Mouse (Mus musculus) forebrain, embryonic 14.5 days (tissue): ENCODE results near the gene Wnt9b. TPM values are rescaled to one million over a fixed set of nuclear protein-coding genes. Genes with fewer than 3 reads are reported as not detected.

Experiments used
- ATAC-seq: fragments of 200-750 bp; cut with Nextera tagmentation; 2 replicates; pipeline ENCODE4 v1.8.0; 2017; ENCODE audit warnings: mild to moderate bottlenecking, moderate library complexity
- DNase-seq: peaks from one replicate; pipeline ENCODE4 v3.0.0-alpha.2; 2015; ENCODE audit warnings: low spot score
- H3K27ac ChIP-seq: fragments of 300-500 bp; sonication (generic); 2 replicates; pipeline ENCODE4 v1.5.1; 2014; ENCODE audit warnings: low read depth, mild to moderate bottlenecking, control low read depth, low read length, moderate library complexity
- H3K27me3 ChIP-seq: fragments of 300-500 bp; sonication (generic); replicated peaks from 2 replicates; pipeline ENCODE4 v1.6.1; 2014; ENCODE audit warnings: low read length, control low read depth, mixed read lengths; ENCODE audit not compliant: control insufficient read depth, insufficient read depth
- H3K36me3 ChIP-seq: fragments of 300-500 bp; sonication (generic); 2 replicates; pipeline ENCODE4 v1.6.1; 2014; ENCODE audit warnings: low read length, control low read depth; ENCODE audit not compliant: control insufficient read depth, insufficient read depth
- H3K4me1 ChIP-seq: fragments of 300-500 bp; sonication (generic); 2 replicates; pipeline ENCODE4 v1.6.1; 2014; ENCODE audit warnings: antibody characterized with exemption, low read length, control low read depth; ENCODE audit not compliant: control insufficient read depth, insufficient read depth
- H3K4me2 ChIP-seq: fragments of 300-500 bp; sonication (generic); 2 replicates; pipeline ENCODE4 v1.6.1; 2014; ENCODE audit warnings: mild to moderate bottlenecking, control low read depth, low read length
- H3K4me3 ChIP-seq: fragments of 300-500 bp; sonication (generic); 2 replicates; pipeline ENCODE4 v1.5.1; 2014; ENCODE audit warnings: low read depth, low read length, control low read depth
- H3K9ac ChIP-seq: fragments of 300-500 bp; sonication (generic); 2 replicates; pipeline ENCODE4 v1.6.1; 2014; ENCODE audit warnings: mild to moderate bottlenecking, low read length, control low read depth, moderate library complexity
- H3K9me3 ChIP-seq: fragments of 300-500 bp; sonication (generic); replicated peaks from 2 replicates; pipeline ENCODE4 v1.6.1; 2016; ENCODE audit warnings: low read length, control low read depth, mixed read lengths; ENCODE audit not compliant: control insufficient read depth
- WGBS: fragments of 180-500 bp; shearing (Covaris S2); extraction: QIAGEN DNeasy Blood & Tissue Kit; methylation state at CpG from one replicate; pipeline ENCODE4 v1.1.7; 2014; 5-methylcytosine and 5-hydroxymethylcytosine counted together
- polyA plus RNA-seq: library from polyadenylated mRNA; unstranded; fragments of >200 nt; fragmentation: Nextera tagmentation; extraction: Ambion mirVana; gene quantifications from 2 replicates; pipeline ENCODE4 v1.2.1, GENCODE M21; 2014

Gene Wnt9b
- polyA plus RNA-seq, 1 experiment from 2014 or later = 0.10 TPM

GRCm38 (mm10) chr11:103697565-103698176 is 52.0 kb downstream of the Wnt9b start, which contains the start of gene Gosr2:
TSS of gene Gosr2 (minus strand) at chr11:103697898.
- H3K9me3 ChIP-seq = no peaks in the 10 kb centered on the region
- H3K4me3 ChIP-seq = peak within 1 kb of the TSS; percentile 53
- DNase-seq (peak; percentile 95), ATAC-seq (peak; percentile 98)
- H3K27me3 ChIP-seq = no peaks in the 10 kb centered on the region
- peak within 1 kb of the TSS; percentile 66 for H3K9ac ChIP-seq
- no peaks in the 10 kb centered on the region; the same call in 1 of the 2 replicates for H3K36me3 ChIP-seq
- H3K4me1 ChIP-seq = peaks cover 3% of the 10 kb centered on the region; the same call in 1 of the 2 replicates
- under 1% methylated on average over 57 of the region's 57 CpGs for WGBS
- peak within 1 kb of the TSS; percentile 68 for H3K4me2 ChIP-seq
- H3K27ac ChIP-seq = peak within 1 kb of the TSS; percentile 96

GRCm38 (mm10) chr11:103696851-103697564 is 52.6 kb downstream of the Wnt9b start:
- Histone ChIP-seq H3K4me3 (peak overlapping the region; percentile 53), H3K4me1 (peaks cover 3% of the 10 kb centered on the region; the same call in 1 of the 2 replicates), H3K27me3 (no peaks in the 10 kb centered on the region), H3K36me3 (no peaks in the 10 kb centered on the region; the same call in 1 of the 2 replicates), H3K27ac (peak overlapping the region; percentile 96), H3K9me3 (no peaks in the 10 kb centered on the region), H3K9ac (peak overlapping the region; percentile 66), H3K4me2 (peak overlapping the region; percentile 68)
- 2% methylated on average over 18 of the region's 18 CpGs for WGBS
- DNase-seq (no peak), ATAC-seq (peak; percentile 64)

GRCm38 (mm10) chr11:103693241-103693640 is 56.4 kb downstream of the Wnt9b start:
- Histone ChIP-seq H3K36me3 (peaks cover 4% of the 10 kb centered on the region), H3K9ac (no peak overlapping the region), H3K4me1 (peaks cover under 1% of the 10 kb centered on the region; the same call in 1 of the 2 replicates), H3K27me3 (no peaks in the 10 kb centered on the region), H3K4me2 (no peak overlapping the region), H3K9me3 (no peaks in the 10 kb centered on the region), H3K27ac (no peak overlapping the region), H3K4me3 (no peak overlapping the region)
- DNase-seq = no peak
- ATAC-seq = no peak
- WGBS = 27% methylated on average over 1 of the region's 1 CpGs

GRCm38 (mm10) chr11:103691036-103691435 is 58.6 kb downstream of the Wnt9b start:
- ATAC-seq (no peak), DNase-seq (no peak)
- no peak overlapping the region for H3K4me3 ChIP-seq
- no peak overlapping the region for H3K27ac ChIP-seq
- no peaks in the 10 kb centered on the region for H3K4me1 ChIP-seq
- H3K9me3 ChIP-seq = no peaks in the 10 kb centered on the region
- no peak overlapping the region for H3K4me2 ChIP-seq
- no peaks in the 10 kb centered on the region for H3K27me3 ChIP-seq
- WGBS = 98% methylated on average over 1 of the region's 1 CpGs
- peaks cover 22% of the 10 kb centered on the region for H3K36me3 ChIP-seq
- H3K9ac ChIP-seq = no peak overlapping the region

- WGBS = 19% methylated on average over 3 of the region's 3 CpGs
- no peak overlapping the region for H3K4me2 ChIP-seq
- ATAC-seq = no peak
- peaks cover 41% of the 10 kb centered on the region for H3K36me3 ChIP-seq
- H3K9ac ChIP-seq = no peak overlapping the region
- H3K4me1 ChIP-seq = no peaks in the 10 kb centered on the region
- no peaks in the 10 kb centered on the region for H3K9me3 ChIP-seq
- DNase-seq = no peak
- H3K27ac ChIP-seq = no peak overlapping the region
- no peak overlapping the region for H3K4me3 ChIP-seq
- no peaks in the 10 kb centered on the region for H3K27me3 ChIP-seq
Measured at GRCm38 (mm10) chr11:103688980-103689378, 60.6 kb downstream of the Wnt9b start.

- no peak for ATAC-seq
- H3K36me3 ChIP-seq = peaks cover 47% of the 10 kb centered on the region
Measured at GRCm38 (mm10) chr11:103688271-103688979, 61.2 kb downstream of the Wnt9b start.

GRCm38 (mm10) chr11:103686706-103687105 is 62.9 kb downstream of the Wnt9b start:
- 92% methylated on average over 6 of the region's 6 CpGs for WGBS

More at GRCm38 (mm10) chr11:103688271-103688979, 61.2 kb downstream of the Wnt9b start:
- Histone ChIP-seq H3K9me3 (no peaks in the 10 kb centered on the region), H3K4me1 (no peaks in the 10 kb centered on the region), H3K9ac (no peak overlapping the region), H3K27ac (no peak overlapping the region), H3K4me3 (no peak overlapping the region), H3K27me3 (no peaks in the 10 kb centered on the region), H3K4me2 (no peak overlapping the region)
- WGBS = 40% methylated on average over 6 of the region's 6 CpGs
- no peak for DNase-seq

GRCm38 (mm10) chr11:103685261-103685736 is 64.3 kb downstream of the Wnt9b start:
- Histone ChIP-seq H3K9ac (no peak overlapping the region), H3K36me3 (peaks cover 78% of the 10 kb centered on the region), H3K9me3 (no peaks in the 10 kb centered on the region), H3K4me3 (no peak overlapping the region), H3K4me2 (no peak overlapping the region), H3K27ac (peak overlapping the region; percentile 63; the same call in 1 of the 2 replicates), H3K27me3 (no peaks in the 10 kb centered on the region), H3K4me1 (no peaks in the 10 kb centered on the region)
- WGBS = 59% methylated on average over 7 of the region's 7 CpGs
- ATAC-seq (peak; percentile 83), DNase-seq (peak; percentile 71)

More at GRCm38 (mm10) chr11:103686706-103687105, 62.9 kb downstream of the Wnt9b start:
- Histone ChIP-seq H3K27ac (no peak overlapping the region), H3K9ac (no peak overlapping the region), H3K27me3 (no peaks in the 10 kb centered on the region), H3K4me3 (no peak overlapping the region), H3K4me2 (no peak overlapping the region), H3K36me3 (peaks cover 64% of the 10 kb centered on the region), H3K9me3 (no peaks in the 10 kb centered on the region), H3K4me1 (no peaks in the 10 kb centered on the region)
- ATAC-seq (no peak), DNase-seq (no peak)
